Mouse (Mus musculus) small intestine, adult 2 months (tissue): ENCODE data around the gene Sema6d. TPM values are rescaled to one million over a fixed set of nuclear protein-coding genes. Genes with fewer than 3 reads are reported as not detected.

ENCODE experiments used
- H3K27ac ChIP-seq: fragments of 200-500 bp; 2 replicates; pipeline ENCODE4 v1.5.1; 2012; ENCODE audit warnings: low read depth, low read length, control low read depth, inconsistent platforms; ENCODE audit not compliant: insufficient read depth
- H3K27me3 ChIP-seq: fragments of 200-500 bp; 2 replicates; pipeline ENCODE4 v1.6.1; 2012; ENCODE audit warnings: mild to moderate bottlenecking, moderate library complexity, low read length, inconsistent platforms; ENCODE audit not compliant: control insufficient read depth, insufficient read depth
- H3K36me3 ChIP-seq: fragments of 200-500 bp; 2 replicates; pipeline ENCODE4 v1.6.1; 2012; ENCODE audit warnings: mild to moderate bottlenecking, low read length, control low read depth, inconsistent platforms; ENCODE audit not compliant: control insufficient read depth, insufficient read depth
- H3K4me1 ChIP-seq: fragments of 200-500 bp; 2 replicates; pipeline ENCODE4 v1.6.1; 2012; ENCODE audit warnings: low read length, inconsistent platforms, mixed read lengths; ENCODE audit not compliant: control insufficient read depth, insufficient read depth, insufficient read length
- H3K4me3 ChIP-seq: fragments of 200-500 bp; 2 replicates; pipeline ENCODE4 v1.5.1; 2012; ENCODE audit warnings: low read depth, mild to moderate bottlenecking, control low read depth, inconsistent platforms, low read length, moderate library complexity
- CTCF ChIP-seq: fragments of 200-500 bp; IDR thresholded peaks from 2 replicates; pipeline ENCODE4 v1.5.1; 2012; ENCODE audit warnings: low read depth, mild to moderate bottlenecking, control low read depth, inconsistent platforms, low read length, moderate library complexity, mixed read lengths; ENCODE audit not compliant: insufficient replicate concordance, insufficient read length; ENCODE audit errors: extremely low read depth
- POLR2A ChIP-seq: fragments of 200-500 bp; IDR thresholded peaks from 2 replicates; pipeline ENCODE4 v1.6.1; 2012; ENCODE audit warnings: low read depth, mild to moderate bottlenecking, control low read depth, inconsistent platforms, low read length, moderate library complexity
- WGBS: fragments of 180-500 bp; shearing (Covaris S2); methylation state at CpG from one replicate; pipeline ENCODE4 v1.1.7; 2018; 5-methylcytosine and 5-hydroxymethylcytosine counted together
- polyA plus RNA-seq: library from polyadenylated mRNA; depleted of rRNA; stranded (reverse); fragments of >200 nt; gene quantifications from 2 replicates; pipeline ENCODE4 v1.2.3, GENCODE M21; 2012

Gene Sema6d
- polyA plus RNA-seq, 1 experiment = 9.5 TPM

DNA sequence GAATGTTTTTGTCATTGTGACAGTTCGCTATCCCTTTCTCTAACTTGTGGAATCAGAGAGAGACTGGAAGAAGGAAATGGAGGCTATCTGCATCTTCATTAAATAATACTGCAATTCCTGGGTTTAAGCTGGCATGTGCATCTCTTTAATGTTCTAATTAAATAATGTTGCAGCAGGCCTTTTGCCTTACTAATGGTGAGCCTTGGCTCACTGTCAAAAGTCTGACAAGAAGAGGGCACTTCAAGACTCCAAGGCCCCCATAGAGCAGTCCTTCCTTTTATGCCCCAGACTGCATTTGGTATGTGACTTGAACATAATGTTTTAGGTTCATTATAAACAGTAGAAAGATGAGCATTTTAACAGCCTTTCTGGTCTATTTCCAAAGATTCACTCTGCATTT, 147.1 kb downstream of the Sema6d start:
- no peak overlapping the region for H3K27ac ChIP-seq
- 81% methylated on average over 1 of the region's 1 CpGs for WGBS
- no peak overlapping the region for H3K4me3 ChIP-seq
- no peaks in the 10 kb centered on the region for H3K27me3 ChIP-seq
- TF ChIP-seq POLR2A (no peak), CTCF (no peak)
- H3K36me3 ChIP-seq = no peaks in the 10 kb centered on the region
- H3K4me1 ChIP-seq = no peaks in the 10 kb centered on the region

DNA sequence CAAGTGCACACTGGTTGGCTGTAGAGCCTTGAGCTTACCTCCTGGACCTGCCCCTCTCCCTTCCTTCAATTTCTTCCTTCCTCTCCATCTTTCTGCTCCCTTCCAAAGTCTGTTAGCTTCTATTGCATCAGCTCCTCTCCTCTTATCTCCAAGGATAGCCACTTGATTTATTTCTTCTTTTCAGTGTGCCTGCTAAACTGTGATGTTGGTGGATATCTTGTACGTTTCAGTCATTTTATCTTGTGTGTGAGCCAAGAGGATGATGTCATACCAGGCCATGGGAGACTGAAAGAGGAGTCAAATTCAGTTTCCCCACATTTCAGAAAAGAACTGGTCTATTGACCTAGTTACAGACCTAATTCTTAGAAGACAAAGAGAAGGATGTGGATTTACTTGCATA, 153.8 kb downstream of the Sema6d start:
- H3K4me1 ChIP-seq = no peaks in the 10 kb centered on the region
- WGBS = 38% methylated on average over 1 of the region's 1 CpGs
- H3K27me3 ChIP-seq = no peaks in the 10 kb centered on the region
- no peaks in the 10 kb centered on the region for H3K36me3 ChIP-seq
- H3K4me3 ChIP-seq = no peak overlapping the region
- no peak overlapping the region for H3K27ac ChIP-seq
- TF ChIP-seq CTCF = no peak
- no peak for TF ChIP-seq POLR2A

DNA sequence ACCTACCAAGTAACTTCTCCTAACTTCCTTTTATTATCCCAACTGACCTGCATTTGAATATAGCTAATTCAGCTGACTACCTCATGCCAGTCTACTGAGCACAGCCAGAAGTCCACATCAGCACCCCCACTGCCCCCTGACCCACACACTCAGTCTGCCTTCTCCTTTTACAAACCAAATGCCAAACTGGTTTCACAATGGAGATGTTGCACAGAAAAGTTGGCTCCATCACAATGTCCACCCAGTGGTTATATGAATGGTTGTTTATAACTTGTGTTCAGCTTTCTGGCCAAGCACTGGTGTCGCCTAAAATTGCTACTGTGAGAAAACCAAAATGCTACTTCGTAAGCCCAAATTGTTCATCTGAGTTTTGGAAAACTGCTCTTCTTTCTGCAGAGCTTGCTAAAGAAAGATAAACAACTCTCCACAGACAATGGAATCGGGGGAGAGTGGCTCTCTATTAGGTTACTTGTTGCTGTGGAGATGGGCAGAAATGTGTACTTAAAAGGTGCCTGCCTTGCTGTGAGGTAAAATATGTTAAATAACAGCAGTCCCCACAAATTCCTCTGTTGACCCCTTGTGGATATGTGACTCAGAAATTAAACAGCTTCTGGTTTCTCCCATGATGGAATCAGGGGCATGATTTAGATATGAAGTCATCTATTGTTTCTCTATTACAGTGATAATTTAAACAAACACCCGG, 154.9 kb downstream of the Sema6d start:
- H3K4me3 ChIP-seq = no peak overlapping the region
- H3K27ac ChIP-seq = no peak overlapping the region
- 44% methylated on average over 4 of the region's 4 CpGs for WGBS

DNA sequence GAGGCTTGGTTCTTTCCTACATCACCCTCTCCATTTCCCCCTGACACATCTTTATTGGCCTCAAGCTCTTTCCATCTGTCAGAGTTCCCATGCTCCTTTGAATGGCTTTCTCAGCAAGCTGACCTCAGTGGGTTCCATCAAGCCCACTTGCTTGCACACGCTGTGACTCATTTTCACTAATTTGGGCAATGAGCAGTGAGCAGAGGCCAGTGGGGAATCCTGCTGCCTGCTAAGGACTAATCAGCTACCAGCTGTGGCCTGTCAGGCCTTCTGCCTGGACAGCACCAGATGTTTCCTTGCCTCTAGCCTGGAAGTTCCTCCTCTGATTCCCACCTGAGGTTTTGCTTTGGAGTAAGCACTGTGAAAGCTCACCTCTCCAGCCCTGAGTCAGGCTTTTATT, 168.3 kb downstream of the Sema6d start:
- Histone ChIP-seq H3K4me3 (no peak overlapping the region), H3K4me1 (no peaks in the 10 kb centered on the region), H3K36me3 (no peaks in the 10 kb centered on the region), H3K27ac (no peak overlapping the region), H3K27me3 (no peaks in the 10 kb centered on the region; the same call in 1 of the 2 replicates)
- WGBS = 78% methylated on average over 1 of the region's 1 CpGs
- no peak for TF ChIP-seq CTCF
- no peak for TF ChIP-seq POLR2A

More for the DNA sequence above, 154.9 kb downstream of the Sema6d start:
- H3K27me3 ChIP-seq = no peaks in the 10 kb centered on the region
- H3K36me3 ChIP-seq = no peaks in the 10 kb centered on the region
- no peaks in the 10 kb centered on the region for H3K4me1 ChIP-seq
- TF ChIP-seq POLR2A (no peak), CTCF (no peak)

DNA sequence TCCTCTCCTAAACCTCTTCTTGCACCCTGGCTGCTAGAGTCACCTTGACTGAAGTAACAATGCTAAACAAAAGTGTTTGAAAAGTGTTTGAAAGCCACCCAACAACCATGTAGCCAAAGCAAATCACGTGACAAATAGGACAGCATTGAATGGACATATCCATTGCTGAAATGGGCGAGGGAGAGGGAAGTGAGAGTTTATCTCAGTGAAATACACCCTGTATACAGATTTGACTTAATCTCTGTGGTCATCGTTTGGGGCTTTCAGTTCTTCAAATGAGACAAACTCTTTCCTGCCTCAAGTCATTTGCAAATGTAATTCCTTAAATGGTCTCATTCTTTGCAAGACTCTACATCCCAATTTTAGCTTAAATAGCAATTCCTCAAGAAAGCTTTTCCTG, 174.5 kb downstream of the Sema6d start:
- WGBS = 68% methylated on average over 3 of the region's 3 CpGs
- Histone ChIP-seq H3K27ac (no peak overlapping the region), H3K36me3 (no peaks in the 10 kb centered on the region), H3K27me3 (no peaks in the 10 kb centered on the region), H3K4me3 (no peak overlapping the region), H3K4me1 (no peaks in the 10 kb centered on the region)
- TF ChIP-seq POLR2A = no peak
- no peak for TF ChIP-seq CTCF

DNA sequence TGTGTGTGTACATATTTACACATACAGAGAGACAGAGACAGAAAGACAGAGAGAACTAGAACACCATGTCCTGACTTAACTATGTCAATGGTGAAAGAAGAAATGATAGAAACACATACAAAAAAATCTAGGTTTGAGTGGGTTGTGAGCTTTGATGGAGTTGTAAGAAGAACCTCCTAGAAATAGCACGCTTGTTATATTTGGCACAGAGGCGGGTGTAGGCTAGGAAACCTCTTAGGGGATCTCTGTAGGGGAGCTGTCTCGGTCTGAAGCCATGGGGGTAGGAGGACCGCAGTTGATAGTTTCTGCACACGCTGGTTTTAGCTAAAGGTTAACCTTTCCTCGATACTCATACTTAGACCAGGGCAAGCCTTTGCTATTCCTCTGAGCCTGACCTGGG, 181.4 kb downstream of the Sema6d start:
- Histone ChIP-seq H3K27ac (no peak overlapping the region), H3K27me3 (no peaks in the 10 kb centered on the region), H3K4me1 (no peaks in the 10 kb centered on the region), H3K4me3 (no peak overlapping the region), H3K36me3 (no peaks in the 10 kb centered on the region)
- WGBS = 79% methylated on average over 6 of the region's 6 CpGs
- TF ChIP-seq CTCF (no peak), POLR2A (no peak)

DNA sequence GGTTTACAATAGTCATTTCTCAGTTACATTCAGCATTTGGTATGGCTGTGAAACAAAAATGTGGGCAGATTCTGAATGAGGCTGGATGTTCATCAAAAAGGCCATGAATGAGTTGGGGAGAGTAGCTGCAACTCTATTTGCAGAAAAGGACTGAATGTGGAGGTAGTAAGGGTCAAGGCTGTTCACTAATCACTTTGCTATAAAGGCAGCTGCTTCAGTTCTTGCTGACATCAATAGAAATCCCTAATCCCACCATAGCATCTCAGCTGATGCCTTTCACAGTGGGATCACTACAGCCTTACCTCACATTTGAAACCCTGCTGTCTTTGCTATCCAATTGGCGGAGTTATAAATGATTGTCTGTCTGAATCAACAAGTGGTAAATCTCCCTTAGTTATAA, 187.7 kb downstream of the Sema6d start:
- H3K36me3 ChIP-seq = no peaks in the 10 kb centered on the region
- 84% methylated on average over 1 of the region's 1 CpGs for WGBS

More for the DNA sequence above, 187.7 kb downstream of the Sema6d start:
- no peaks in the 10 kb centered on the region for H3K4me1 ChIP-seq
- H3K4me3 ChIP-seq = no peak overlapping the region
- H3K27ac ChIP-seq = no peak overlapping the region
- no peak for TF ChIP-seq POLR2A
- no peak for TF ChIP-seq CTCF
- no peaks in the 10 kb centered on the region for H3K27me3 ChIP-seq
